8 mouse cellular contexts compared by ENCODE assay signal in the genomic region with DNA sequence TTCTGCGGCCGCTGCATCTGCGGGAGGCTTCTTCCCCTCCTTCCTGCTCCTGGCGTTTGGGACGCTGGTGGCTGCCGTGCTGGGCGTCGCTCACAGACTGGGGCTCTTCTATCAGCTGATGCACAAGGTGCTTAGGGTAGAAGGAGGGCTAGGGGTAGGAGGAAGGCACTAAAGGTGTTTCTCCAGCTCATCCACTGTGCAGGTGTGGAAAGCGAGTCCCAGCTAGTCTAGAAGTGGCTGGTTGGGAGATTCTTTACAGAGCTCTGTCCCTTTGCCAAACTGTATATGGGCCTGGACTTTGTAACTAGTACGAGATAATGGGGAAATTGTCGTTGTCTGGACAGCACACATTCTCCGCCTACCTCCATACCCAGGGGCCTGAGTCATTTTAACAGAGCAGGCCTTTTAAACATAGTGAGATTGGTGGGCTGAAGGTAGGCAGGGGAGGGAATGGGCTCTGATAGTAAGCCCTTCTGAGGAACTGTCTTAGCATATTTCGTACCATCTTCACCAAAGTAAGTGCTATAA. TPM values are rescaled to one million over a fixed set of nuclear protein-coding genes. Genes with fewer than 3 reads are reported as not detected.
DNase-seq lines count a peak whose midpoint lies in the region; ATAC-seq and TF ChIP-seq lines count a peak whose summit lies in the region.

No protein-coding gene starts in this region.

- DNase-seq in lung, postnatal 4 days: no peak
- no peak for DNase-seq in adrenal gland, adult 18-20 months (ENCODE audit: low spot score in 2 of 2)
- DNase-seq in embryo, embryonic 10.5 days (ENCODE audit: low spot score): no peak
- DNase-seq in layer of hippocampus, postnatal 14 days (ENCODE audit: low spot score in 2 of 2): no peak

- H3K27me3 ChIP-seq in lung, embryonic 16.5 days (ENCODE audit: control insufficient read depth, insufficient read depth, low read depth, low read length): no peaks in the 10 kb centered on the region
- no peaks in the 10 kb centered on the region for H3K27me3 ChIP-seq in embryonic facial prominence, embryonic 15.5 days
- H3K27me3 ChIP-seq in limb, embryonic 13.5 days: no peaks in the 10 kb centered on the region
- no peaks in the 10 kb centered on the region for H3K27me3 ChIP-seq in small intestine, adult 2 months (ENCODE audit: control insufficient read depth, insufficient read depth, low read length)

- no peaks in the 10 kb centered on the region for H3K36me3 ChIP-seq in lung, embryonic 16.5 days (ENCODE audit: control insufficient read depth, insufficient read depth, low read length)
- H3K36me3 ChIP-seq in embryonic facial prominence, embryonic 15.5 days: peaks cover 33% of the 10 kb centered on the region
- H3K36me3 ChIP-seq in limb, embryonic 13.5 days: peaks cover 38% of the 10 kb centered on the region
- H3K36me3 ChIP-seq in small intestine, adult 2 months (ENCODE audit: control insufficient read depth, insufficient read depth, low read length): peaks cover 30% of the 10 kb centered on the region

- peaks cover 5% of the 10 kb centered on the region for H3K4me1 ChIP-seq in lung, embryonic 16.5 days (replicated peaks; ENCODE audit: control insufficient read depth, insufficient read depth, low read length)
- peaks cover 21% of the 10 kb centered on the region for H3K4me1 ChIP-seq in embryonic facial prominence, embryonic 15.5 days
- peaks cover 32% of the 10 kb centered on the region for H3K4me1 ChIP-seq in limb, embryonic 13.5 days
- peaks cover 9% of the 10 kb centered on the region for H3K4me1 ChIP-seq in small intestine, adult 2 months (ENCODE audit: control insufficient read depth, insufficient read depth, insufficient read length, low read length)

- peak overlapping the region; percentile 95 for H3K27ac ChIP-seq in lung, embryonic 16.5 days (ENCODE audit: low read length)
- H3K27ac ChIP-seq in embryonic facial prominence, embryonic 15.5 days (replicated peaks): peak overlapping the region; percentile 98
- peak overlapping the region; percentile 88 for H3K27ac ChIP-seq in limb, embryonic 13.5 days
- peak overlapping the region; percentile 100 for H3K27ac ChIP-seq in small intestine, adult 2 months (ENCODE audit: insufficient read depth, low read depth, low read length)

- H3K9me3 ChIP-seq in lung, embryonic 16.5 days (ENCODE audit: control insufficient read depth, low read length): no peaks in the 10 kb centered on the region
- no peaks in the 10 kb centered on the region for H3K9me3 ChIP-seq in embryonic facial prominence, embryonic 15.5 days (replicated peaks)
- H3K9me3 ChIP-seq in limb, embryonic 13.5 days: no peaks in the 10 kb centered on the region

- H3K9ac ChIP-seq in lung, embryonic 16.5 days (ENCODE audit: low read length): peak overlapping the region; percentile 80
- H3K9ac ChIP-seq in embryonic facial prominence, embryonic 15.5 days: peak overlapping the region; percentile 57
- peak overlapping the region; percentile 72 for H3K9ac ChIP-seq in limb, embryonic 13.5 days

- ATAC-seq in lung, embryonic 16.5 days (ENCODE audit: low read depth): no peak; the same call in 1 of the 2 replicates
- peak; percentile 3; the same call in 1 of the 2 replicates for ATAC-seq in embryonic facial prominence, embryonic 15.5 days (ENCODE audit: insufficient number of reproducible peaks, low FRiP score, low TSS enrichment, low read depth)
- ATAC-seq in limb, embryonic 13.5 days (ENCODE audit: low FRiP score, low read depth): peak; percentile 17

- peak; percentile 7; the same call in 1 of the 2 replicates for TF ChIP-seq CTCF in small intestine, adult 2 months (IDR thresholded peaks at IDR 0.05; ENCODE audit: extremely low read depth, insufficient read length, insufficient replicate concordance, low read depth, low read length)

- WGBS in lung, embryonic 16.5 days: 11% methylated on average over 13 of the region's 13 CpGs
- WGBS in embryonic facial prominence, embryonic 15.5 days: 13% methylated on average over 13 of the region's 13 CpGs
- whole genome bisulfite sequencing in limb, embryonic 13.5 days: 16% methylated on average over 13 of the region's 13 CpGs
- 4% methylated on average over 13 of the region's 13 CpGs for WGBS in small intestine, adult 2 months

- H3K4me3 ChIP-seq in lung, embryonic 16.5 days (ENCODE audit: low read length): peak overlapping the region; percentile 70
- peak overlapping the region; percentile 63 for H3K4me3 ChIP-seq in embryonic facial prominence, embryonic 15.5 days (replicated peaks)
- H3K4me3 ChIP-seq in limb, embryonic 13.5 days: peak overlapping the region; percentile 66
- H3K4me3 ChIP-seq in small intestine, adult 2 months (ENCODE audit: low read depth, low read length): peak overlapping the region; percentile 85

- peak overlapping the region; percentile 71 for H3K4me2 ChIP-seq in lung, embryonic 16.5 days (ENCODE audit: low read depth, low read length)
- H3K4me2 ChIP-seq in embryonic facial prominence, embryonic 15.5 days (replicated peaks): peak overlapping the region; percentile 69
- H3K4me2 ChIP-seq in limb, embryonic 13.5 days (replicated peaks): peak overlapping the region; percentile 73

- 0 out of 2 replicates have a peak, but pooled peaks have one; percentile 3 for TF ChIP-seq POLR2A in small intestine, adult 2 months (IDR thresholded peaks at IDR 0.05; ENCODE audit: low read depth, low read length)

RNA-seq across cellular contexts. Expression of a gene that starts 1.0 kb away (rescaled TPM):
- polyA plus RNA-seq in lung, embryonic 16.5 days (2015; fragmentation: Nextera tagmentation; extraction: Ambion mirVana): 50.1 and 50.4 TPM in 2 replicates
- 69.2 and 75.6 TPM in 2 replicates for polyA plus RNA-seq in embryonic facial prominence, embryonic 15.5 days (2015; fragmentation: Nextera tagmentation; extraction: Ambion mirVana)
- polyA plus RNA-seq in limb, embryonic 13.5 days (2015; fragmentation: Nextera tagmentation; extraction: Ambion mirVana): 59.2 and 66.7 TPM in 2 replicates
- 62.2 and 168 TPM in 2 replicates for polyA plus RNA-seq in small intestine, adult 2 months (2012; rRNA removed)
- total RNA-seq in adrenal gland, adult 18-20 months (2021): 10 to 100 TPM; 46.4 to 47.0 TPM
- 10 to 100 TPM; 17.7 to 25.1 TPM for total RNA-seq in layer of hippocampus, postnatal 14 days (2021)

RNA-seq across cellular contexts. Expression of a gene that starts 16.6 kb away (rescaled TPM):
- 23.0 and 25.2 TPM in 2 replicates for polyA plus RNA-seq in lung, embryonic 16.5 days (2015; fragmentation: Nextera tagmentation; extraction: Ambion mirVana)
- 18.3 and 20.2 TPM in 2 replicates for polyA plus RNA-seq in embryonic facial prominence, embryonic 15.5 days (2015; fragmentation: Nextera tagmentation; extraction: Ambion mirVana)
- polyA plus RNA-seq in limb, embryonic 13.5 days (2015; fragmentation: Nextera tagmentation; extraction: Ambion mirVana): 27.0 and 27.4 TPM in 2 replicates
- 4.8 and 8.6 TPM in 2 replicates for polyA plus RNA-seq in small intestine, adult 2 months (2012; rRNA removed)
- 10 to 100 TPM; 25.2 to 32.3 TPM for total RNA-seq in adrenal gland, adult 18-20 months (2021)
- 1 to 10 TPM; 5.0 to 5.1 TPM for total RNA-seq in layer of hippocampus, postnatal 14 days (2021)

RNA-seq across cellular contexts. Expression of a gene that starts 42.7 kb away (rescaled TPM):
- not detected in 2 replicates for polyA plus RNA-seq in lung, embryonic 16.5 days (2015; fragmentation: Nextera tagmentation; extraction: Ambion mirVana)
- polyA plus RNA-seq in embryonic facial prominence, embryonic 15.5 days (2015; fragmentation: Nextera tagmentation; extraction: Ambion mirVana): 0.09 TPM in 1 of 2 replicates, not detected in the other
- not detected in 2 replicates for polyA plus RNA-seq in limb, embryonic 13.5 days (2015; fragmentation: Nextera tagmentation; extraction: Ambion mirVana)
- polyA plus RNA-seq in small intestine, adult 2 months (2012; rRNA removed): not detected in 2 replicates
- not detected for total RNA-seq in adrenal gland, adult 18-20 months (2021)
- total RNA-seq in layer of hippocampus, postnatal 14 days (2021): not detected

RNA-seq across cellular contexts. Expression of a gene that starts 57.9 kb away (rescaled TPM):
- not detected in 2 replicates for polyA plus RNA-seq in lung, embryonic 16.5 days (2015; fragmentation: Nextera tagmentation; extraction: Ambion mirVana)
- 0.21 TPM in 1 of 2 replicates, not detected in the other for polyA plus RNA-seq in embryonic facial prominence, embryonic 15.5 days (2015; fragmentation: Nextera tagmentation; extraction: Ambion mirVana)
- polyA plus RNA-seq in limb, embryonic 13.5 days (2015; fragmentation: Nextera tagmentation; extraction: Ambion mirVana): not detected in 2 replicates
- polyA plus RNA-seq in small intestine, adult 2 months (2012; rRNA removed): not detected in 2 replicates
- not detected for total RNA-seq in adrenal gland, adult 18-20 months (2021)
- total RNA-seq in layer of hippocampus, postnatal 14 days (2021): not detected
